ENCODE assay signal across 16 mouse cellular contexts in the genomic region with DNA sequence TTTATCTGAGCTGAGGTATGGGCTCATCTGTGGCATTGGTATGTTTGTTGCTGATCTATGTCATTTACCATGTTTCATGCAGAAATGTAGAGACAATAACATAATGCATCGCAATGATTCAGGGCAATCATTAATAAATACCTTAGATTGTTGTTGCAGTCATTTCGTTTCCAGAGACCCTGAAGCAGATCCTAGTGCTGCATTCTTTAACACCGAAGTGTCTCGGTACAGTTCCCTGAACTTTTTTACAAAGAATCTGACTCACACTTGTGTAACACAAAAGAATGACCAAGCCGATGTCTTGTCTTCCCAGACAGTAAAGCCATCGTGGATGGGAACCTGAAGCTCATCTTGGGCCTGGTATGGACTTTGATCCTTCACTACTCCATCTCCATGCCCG.
"Had no signal": no experiment of that assay in that cellular context is flagged by ENCODE, and none has a peak within 500 bp of the region (broad histone marks: within the 10 kb centered on the region; RNA-seq: fewer than 3 reads in every experiment).

No protein-coding gene starts in this region.

- DNase-seq: gastrocnemius, postnatal 14 days; gastrocnemius, postnatal 36 days; heart, adult 2 months; heart, postnatal 10 days; heart, postnatal 36 days; kidney, adult 11 months had no signal

- H3K4me2 ChIP-seq: heart, embryonic 11.5 days; hindbrain, embryonic 13.5 days; hindbrain, embryonic 15.5 days; kidney, embryonic 15.5 days; limb, embryonic 13.5 days; limb, embryonic 15.5 days; liver, embryonic 12.5 days had no signal

- H3K27me3 ChIP-seq: hindbrain, embryonic 13.5 days; hindbrain, embryonic 15.5 days; kidney, embryonic 15.5 days; limb, embryonic 13.5 days; limb, embryonic 15.5 days; liver, embryonic 12.5 days had no signal

- H3K9me3 ChIP-seq: hindbrain, embryonic 13.5 days; hindbrain, embryonic 15.5 days; kidney, embryonic 15.5 days; limb, embryonic 13.5 days; limb, embryonic 15.5 days; liver, embryonic 12.5 days had no signal

- H3K9ac ChIP-seq: hindbrain, embryonic 13.5 days; hindbrain, embryonic 15.5 days; kidney, embryonic 15.5 days; limb, embryonic 13.5 days; limb, embryonic 15.5 days; liver, embryonic 12.5 days; liver, embryonic 14.5 days had no signal

- H3K27ac ChIP-seq: heart, adult 2 months; hindbrain, embryonic 13.5 days; hindbrain, embryonic 15.5 days; hindbrain, postnatal 0 days; left cerebral cortex, adult 2 months; limb, embryonic 13.5 days; limb, embryonic 15.5 days; liver, embryonic 12.5 days; liver, embryonic 14.5 days had no signal

- H3K4me3 ChIP-seq: heart, adult 2 months; hindbrain, embryonic 13.5 days; hindbrain, embryonic 15.5 days; kidney, embryonic 15.5 days; left cerebral cortex, adult 2 months; limb, embryonic 13.5 days; limb, embryonic 15.5 days; liver, embryonic 12.5 days had no signal

- ATAC-seq: hindbrain, postnatal 0 days; liver, embryonic 12.5 days had no signal

- H3K4me1 ChIP-seq: hindbrain, embryonic 13.5 days; hindbrain, embryonic 15.5 days had no signal
